Mouse (Mus musculus) heart, adult 2 months (tissue): ENCODE measurements around the gene Agap1. TPM values are rescaled to one million over a fixed set of nuclear protein-coding genes. Genes with fewer than 3 reads are reported as not detected.

Experiments
- DNase-seq, 2 experiments: peaks; one replicate each; pipeline ENCODE4 v3.0.0; 2021
- H3K27ac ChIP-seq: fragments of 200-600 bp; 2 replicates; pipeline ENCODE4 v1.8.1; 2022
- H3K27me3 ChIP-seq: fragments of 200-500 bp; 2 replicates; pipeline ENCODE4 v1.6.1; 2012; ENCODE audit warnings: mild to moderate bottlenecking, low read length, inconsistent platforms, mixed read lengths; ENCODE audit not compliant: control insufficient read depth, insufficient read depth
- H3K36me3 ChIP-seq: fragments of 200-500 bp; 2 replicates; pipeline ENCODE4 v1.6.1; 2012; ENCODE audit warnings: low read length, inconsistent platforms; ENCODE audit not compliant: control insufficient read depth, insufficient read depth
- H3K4me1 ChIP-seq: fragments of 200-500 bp; 2 replicates; pipeline ENCODE4 v1.6.1; 2011; ENCODE audit warnings: low read length; ENCODE audit not compliant: control insufficient read depth, insufficient read depth
- H3K4me3 ChIP-seq: fragments of 200-600 bp; 2 replicates; pipeline ENCODE4 v1.8.1; 2022
- H3K79me2 ChIP-seq: fragments of 200-500 bp; replicated peaks from 2 replicates; pipeline ENCODE4 v1.6.1; 2012; ENCODE audit warnings: mild to moderate bottlenecking, inconsistent platforms, low read length, moderate library complexity, mixed read lengths; ENCODE audit not compliant: control insufficient read depth, insufficient read depth
- H3K9ac ChIP-seq: fragments of 200-500 bp; 2 replicates; pipeline ENCODE4 v1.6.1; 2012; ENCODE audit warnings: low read depth, mild to moderate bottlenecking, control low read depth, inconsistent platforms, low read length, mixed read lengths
- CTCF ChIP-seq: fragments of 200-600 bp; IDR thresholded peaks from 2 replicates; pipeline ENCODE4 v1.8.1; 2022; ENCODE audit warnings: antibody characterized with exemption, mild to moderate bottlenecking, moderate library complexity
- EP300 ChIP-seq: fragments of 200-500 bp; IDR thresholded peaks from 2 replicates; pipeline ENCODE4 v1.6.1; 2011; ENCODE audit warnings: low read depth, low read length, control low read depth; ENCODE audit not compliant: insufficient read depth
- POLR2A ChIP-seq: fragments of 200-500 bp; IDR thresholded peaks from 2 replicates; pipeline ENCODE4 v1.6.1; 2011; ENCODE audit warnings: mild to moderate bottlenecking, low read depth, low read length, control low read depth; ENCODE audit not compliant: insufficient read depth
- WGBS: fragments of 180-500 bp; shearing (Covaris S2); methylation state at CpG from one replicate; pipeline ENCODE4 v1.1.7; 2018; 5-methylcytosine and 5-hydroxymethylcytosine counted together
- intact Hi-C: fragments of 180-260 bp; cut with DNase I; formaldehyde crosslinking; loops from one replicate; pipeline ENCODE4 v1.15.1; 2025
- polyA plus RNA-seq: library from polyadenylated mRNA; depleted of rRNA; stranded (reverse); fragments of >200 nt; gene quantifications from 2 replicates; pipeline ENCODE4 v1.2.3, GENCODE M21; 2012
- total RNA-seq, 2 experiments: library from RNA; stranded (reverse); gene quantifications; 2 replicates each; pipeline ENCODE4 v1.2.3; 2021

Agap1 gene
- total and polyA plus RNA-seq, 3 experiments, result 11.4 to 62.1 (median 59.0) TPM

DNA sequence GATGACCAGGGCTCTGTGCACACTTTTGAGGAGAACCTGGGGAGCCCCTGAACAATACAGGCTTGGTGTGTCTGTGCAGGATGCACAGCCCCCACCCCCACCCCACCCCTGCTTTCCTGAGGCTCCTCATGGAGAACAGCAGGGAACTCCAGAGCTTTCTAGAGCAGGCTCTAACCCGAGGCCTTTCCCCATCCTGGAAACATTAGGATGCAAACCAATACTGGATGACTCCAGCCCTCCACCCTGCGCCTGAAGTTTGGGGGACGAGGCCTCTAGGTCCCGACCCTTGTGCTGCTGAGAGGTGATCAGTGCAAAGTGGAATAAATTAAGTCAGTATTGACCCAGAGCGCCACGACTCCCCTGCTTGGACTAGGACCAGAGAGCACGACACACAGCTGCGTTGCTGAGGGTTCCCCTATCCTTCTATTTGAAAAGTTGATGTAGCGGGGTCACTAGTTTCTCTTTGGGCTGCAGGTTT lies 472.0 kb downstream of the Agap1 start:
- H3K4me1 ChIP-seq, result no peaks in the 10 kb centered on the region; the same call in 1 of the 2 replicates
- H3K4me3 ChIP-seq, result no peak overlapping the region
- H3K9ac ChIP-seq, result no peak overlapping the region
- H3K27ac ChIP-seq, result no peak overlapping the region
- TF ChIP-seq CTCF, result no peak
- no peak for TF ChIP-seq EP300
- no peak for TF ChIP-seq POLR2A
- intact Hi-C loops, result loop anchor here (5.0 kb wide), 1 partner anchor 69 kb away; no protein-coding TSS in a partner anchor
- DNase-seq, result no peak
- H3K36me3 ChIP-seq, result no peaks in the 10 kb centered on the region
- H3K79me2 ChIP-seq, result no peaks in the 10 kb centered on the region
- H3K27me3 ChIP-seq, result peaks cover 44% of the 10 kb centered on the region
- 20% methylated on average over 9 of the region's 9 CpGs for WGBS

DNA sequence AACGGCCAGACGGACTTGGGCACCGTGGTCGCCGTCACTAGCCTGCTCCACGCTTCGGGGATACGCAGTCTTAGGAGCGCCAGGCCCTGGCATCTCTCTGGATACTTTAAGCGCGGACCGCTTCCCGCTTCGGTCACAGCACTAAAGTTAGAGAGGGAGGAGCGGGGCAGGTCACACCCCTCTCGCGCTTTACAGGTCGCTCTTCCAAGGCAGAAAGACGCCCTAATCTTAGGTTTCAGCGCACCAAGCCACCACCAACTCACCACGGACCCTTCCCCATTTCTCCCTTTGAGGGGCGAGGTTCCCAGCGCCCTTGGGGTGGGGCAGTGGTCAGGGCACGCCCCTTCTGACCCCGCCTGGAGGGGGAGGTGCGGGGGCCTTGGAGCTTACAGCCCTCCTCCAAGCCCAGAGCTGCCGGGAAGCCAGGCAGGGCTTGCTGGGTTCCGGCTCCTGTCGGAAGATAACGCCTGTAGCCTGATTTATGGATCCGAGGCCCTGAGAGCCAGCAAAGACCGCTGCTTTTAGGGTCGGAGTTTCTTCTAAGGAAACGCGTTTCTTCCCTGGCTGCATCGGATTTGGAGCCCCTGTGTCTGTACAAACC lies 472.6 kb downstream of the Agap1 start:
- H3K4me1 ChIP-seq, result no peaks in the 10 kb centered on the region; the same call in 1 of the 2 replicates
- DNase-seq, result no peak
- H3K79me2 ChIP-seq, result no peaks in the 10 kb centered on the region
- intact Hi-C loops, result loop anchor here (5.0 kb wide), 1 partner anchor 70 kb away; no protein-coding TSS in a partner anchor
- TF ChIP-seq POLR2A (no peak), CTCF (no peak), EP300 (no peak)
- peak overlapping the region; percentile 19; the same call in 1 of the 2 replicates for H3K4me3 ChIP-seq
- H3K27ac ChIP-seq, result no peak overlapping the region
- H3K27me3 ChIP-seq, result peaks cover 44% of the 10 kb centered on the region
- H3K9ac ChIP-seq, result no peak overlapping the region
- no peaks in the 10 kb centered on the region for H3K36me3 ChIP-seq
- 4% methylated on average over 35 of the region's 36 CpGs for WGBS

DNA sequence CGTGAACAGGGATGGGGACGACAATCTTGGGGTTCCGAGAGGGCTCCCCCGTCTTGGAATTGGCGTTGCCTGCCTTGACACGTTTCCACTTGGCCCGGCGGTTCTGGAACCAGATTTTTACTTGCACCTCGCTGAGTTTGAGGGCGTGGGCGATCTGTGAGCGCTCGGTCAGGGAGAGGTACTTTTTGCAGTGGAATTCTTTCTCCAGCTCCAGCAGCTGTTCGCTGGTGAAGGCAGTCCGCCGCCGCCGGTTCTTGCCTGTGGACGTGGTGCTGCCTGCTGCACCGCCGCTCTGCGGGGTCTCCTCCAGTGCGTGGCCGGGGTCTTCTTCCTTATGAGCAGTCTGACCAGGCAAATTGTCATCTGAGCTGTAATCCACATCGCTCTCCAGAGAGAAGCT lies 474.1 kb downstream of the Agap1 start:
- H3K27ac ChIP-seq, result no peak overlapping the region
- no peaks in the 10 kb centered on the region for H3K79me2 ChIP-seq
- H3K27me3 ChIP-seq, result peaks cover 46% of the 10 kb centered on the region
- intact Hi-C loops, result loop anchor here (5.0 kb wide), 1 partner anchor 71 kb away; no protein-coding TSS in a partner anchor
- 17% methylated on average over 25 of the region's 25 CpGs for WGBS
- no peaks in the 10 kb centered on the region for H3K36me3 ChIP-seq
- no peak for TF ChIP-seq POLR2A
- TF ChIP-seq EP300, result no peak
- no peak for TF ChIP-seq CTCF
- no peak overlapping the region for H3K9ac ChIP-seq
- H3K4me3 ChIP-seq, result no peak overlapping the region
- no peaks in the 10 kb centered on the region; the same call in 1 of the 2 replicates for H3K4me1 ChIP-seq
- no peak for DNase-seq

DNA sequence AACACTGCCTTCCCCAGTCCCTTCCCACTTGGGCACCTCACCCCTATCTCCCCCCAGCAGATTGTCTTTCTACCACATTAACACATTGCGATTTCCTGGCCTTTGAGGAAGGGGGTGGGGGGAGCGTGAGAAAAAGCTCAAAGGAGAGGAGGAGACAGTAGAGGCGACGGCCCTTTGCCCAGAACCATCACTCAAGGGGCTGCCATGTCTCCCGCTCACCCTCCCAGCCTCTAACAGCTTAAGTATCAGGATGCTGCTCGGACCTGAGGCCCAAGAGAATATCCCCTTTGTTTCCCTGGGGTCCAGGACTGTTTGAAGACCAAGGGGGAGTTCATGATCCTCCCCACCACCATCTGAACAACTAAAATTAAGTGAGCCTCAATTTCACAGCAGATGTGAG lies 474.6 kb downstream of the Agap1 start:
- no peak overlapping the region for H3K9ac ChIP-seq
- H3K4me1 ChIP-seq, result no peaks in the 10 kb centered on the region; the same call in 1 of the 2 replicates
- H3K36me3 ChIP-seq, result no peaks in the 10 kb centered on the region
- WGBS, result 11% methylated on average over 6 of the region's 6 CpGs
- H3K27me3 ChIP-seq, result peaks cover 50% of the 10 kb centered on the region
- H3K27ac ChIP-seq, result no peak overlapping the region
- no peak for TF ChIP-seq CTCF
- no peak for TF ChIP-seq EP300
- TF ChIP-seq POLR2A, result no peak
- no peaks in the 10 kb centered on the region for H3K79me2 ChIP-seq
- no peak for DNase-seq
- no peak overlapping the region for H3K4me3 ChIP-seq
- intact Hi-C loops, result loop anchor here (5.0 kb wide), 1 partner anchor 72 kb away; no protein-coding TSS in a partner anchor

DNA sequence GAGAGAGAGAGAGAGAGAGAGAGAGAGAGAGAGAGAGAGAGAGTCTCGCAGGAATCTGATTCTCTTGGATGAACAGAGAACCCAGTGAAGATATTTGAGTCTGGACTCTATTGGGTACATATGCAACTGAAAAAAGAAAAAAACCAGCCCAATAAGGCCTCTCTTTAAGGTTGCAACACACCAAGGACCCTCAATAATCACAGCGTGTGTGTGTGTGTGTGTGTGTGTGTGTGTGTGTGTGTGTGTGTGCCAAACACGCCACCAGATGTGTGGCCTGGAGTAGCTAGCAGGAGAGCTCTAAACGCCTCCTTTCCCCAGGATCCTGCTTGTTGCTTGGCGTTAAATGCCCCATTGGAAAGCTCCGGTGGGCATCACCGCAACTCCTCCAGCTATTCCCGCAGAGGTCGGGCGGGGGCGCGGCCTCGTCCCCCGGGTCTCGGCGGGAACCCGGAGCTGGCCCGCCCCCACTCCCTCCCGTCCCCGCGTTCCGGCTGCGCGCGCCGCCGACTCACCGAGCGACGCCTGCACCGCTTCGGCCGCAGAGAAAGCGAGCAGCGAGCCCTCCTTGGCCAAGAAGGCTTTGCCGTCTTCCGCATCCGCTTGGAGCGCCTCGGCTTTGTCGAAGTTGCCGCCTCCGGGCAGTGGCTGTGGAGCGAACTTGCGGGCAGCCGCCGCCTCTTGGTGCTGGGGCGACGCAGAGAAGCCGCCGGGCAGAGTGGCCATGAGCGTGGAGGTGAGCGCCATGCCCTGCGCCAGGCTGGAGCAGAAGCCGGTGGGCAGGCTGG lies 475.3 kb downstream of the Agap1 start:
- peaks cover 49% of the 10 kb centered on the region for H3K27me3 ChIP-seq
- 0 out of 2 replicates have a peak overlapping the region, but pooled peaks have one; percentile 22 for H3K9ac ChIP-seq
- H3K27ac ChIP-seq, result no peak overlapping the region
- no peaks in the 10 kb centered on the region for H3K36me3 ChIP-seq
- H3K4me1 ChIP-seq, result no peaks in the 10 kb centered on the region; the same call in 1 of the 2 replicates
- TF ChIP-seq POLR2A (no peak), CTCF (no peak), EP300 (no peak)
- no peaks in the 10 kb centered on the region for H3K79me2 ChIP-seq
- WGBS, result under 1% methylated on average over 55 of the region's 55 CpGs
- H3K4me3 ChIP-seq, result peak overlapping the region; percentile 39
- DNase-seq, result no peak
- intact Hi-C loops, result loop anchor here (5.0 kb wide), 1 partner anchor 73 kb away; no protein-coding TSS in a partner anchor
